Mouse (Mus musculus) heart, adult 2 months (tissue): ENCODE results near the gene Gm47189.
"Not testable (repeated sequence)": the region's sequence is repeated elsewhere in the genome, so short reads cannot be mapped to it uniquely, and the experiment has no call there.

Source experiments
- CTCF ChIP-seq: fragments of 200-600 bp; IDR thresholded peaks from 2 replicates; pipeline ENCODE4 v1.8.1; 2022; ENCODE audit warnings: antibody characterized with exemption, mild to moderate bottlenecking, moderate library complexity
- EP300 ChIP-seq: fragments of 200-500 bp; IDR thresholded peaks from 2 replicates; pipeline ENCODE4 v1.6.1; 2011; ENCODE audit warnings: low read depth, low read length, control low read depth; ENCODE audit not compliant: insufficient read depth

DNA sequence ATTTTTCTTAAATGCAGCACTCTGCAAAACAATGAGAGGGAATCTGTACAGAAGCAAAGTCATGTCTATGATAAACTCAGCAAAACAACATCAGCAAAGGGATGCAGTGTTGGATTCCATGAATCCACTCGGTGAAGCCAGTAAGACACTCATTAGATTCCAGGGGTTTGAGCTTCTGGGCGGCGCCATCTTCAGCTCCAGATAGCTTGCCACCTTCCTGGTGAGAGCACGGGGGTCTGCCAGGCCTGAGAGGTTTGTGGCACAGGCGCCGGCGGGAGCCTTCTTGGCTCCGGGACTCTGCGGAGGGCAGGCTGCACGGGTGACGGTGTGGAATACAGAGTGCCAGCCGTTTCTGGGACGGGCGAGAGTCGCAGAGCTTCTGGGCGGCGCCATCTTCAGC lies 48.8 kb downstream of the Gm47189 start:
- not testable (repeated sequence) for TF ChIP-seq CTCF, EP300
